Mouse (Mus musculus): ENCODE data around the gene Gm28308. TPM values are rescaled to one million over a fixed set of nuclear protein-coding genes. Genes with fewer than 3 reads are reported as not detected.
A peak's percentile ranks its signal among the peaks of the same experiment; 100 is the strongest.

Gene Gm28308
- polyA plus RNA-seq, 1 experiment from 2014 or later: not detected

GRCm38 (mm10) chr6:52247766-52248637 is 34.9 kb upstream of the Gm28308 start:
- H3K4me2 ChIP-seq (ENCODE audit: low read depth): peak overlapping the region; percentile 26
- no peaks in the 10 kb centered on the region for H3K9me3 ChIP-seq (ENCODE audit: control insufficient read depth, low read length)
- DNase-seq (ENCODE audit: low spot score) (peak; percentile 35), ATAC-seq (ENCODE audit: insufficient read depth, low FRiP score, low TSS enrichment) (no peak)
- H3K27me3 ChIP-seq (ENCODE audit: control insufficient read depth, insufficient read depth, low read length): peaks cover 97% of the 10 kb centered on the region
- WGBS: under 1% methylated on average over 23 of the region's 23 CpGs
- 0 out of 2 replicates have a peak, but pooled peaks cover 4% of the 10 kb centered on the region for H3K4me1 ChIP-seq (ENCODE audit: control insufficient read depth, insufficient read depth, low read length)
- 0 out of 2 replicates have a peak overlapping the region, but pooled peaks have one; percentile 3 for H3K27ac ChIP-seq (ENCODE audit: low read depth, low read length)
- H3K9ac ChIP-seq (ENCODE audit: low read length): peak overlapping the region; percentile 36; the same call in 1 of the 2 replicates
- peak overlapping the region; percentile 15 for H3K4me3 ChIP-seq (ENCODE audit: low read depth, low read length)
- no peaks in the 10 kb centered on the region for H3K36me3 ChIP-seq (ENCODE audit: control insufficient read depth, insufficient read depth, low read length)

- peak; percentile 28 for DNase-seq (ENCODE audit: low spot score)
- Histone ChIP-seq H3K9ac (ENCODE audit: low read length) (peak overlapping the region; percentile 60), H3K27me3 (ENCODE audit: control insufficient read depth, insufficient read depth, low read length) (peaks cover 97% of the 10 kb centered on the region)
Measured at GRCm38 (mm10) chr6:52246916-52247315, 33.8 kb upstream of the Gm28308 start.

GRCm38 (mm10) chr6:52246403-52246803 is 33.3 kb upstream of the Gm28308 start:
- 0 out of 2 replicates have a peak, but pooled peaks cover 4% of the 10 kb centered on the region for H3K4me1 ChIP-seq (ENCODE audit: control insufficient read depth, insufficient read depth, low read length)
- H3K9ac ChIP-seq (ENCODE audit: low read length): peak overlapping the region; percentile 60
- peak overlapping the region; percentile 47 for H3K4me2 ChIP-seq (ENCODE audit: low read depth)
- H3K4me3 ChIP-seq (ENCODE audit: low read depth, low read length): peak overlapping the region; percentile 40
- H3K27ac ChIP-seq (ENCODE audit: low read depth, low read length): peak overlapping the region; percentile 68; the same call in 1 of the 2 replicates
- ATAC-seq (ENCODE audit: insufficient read depth, low FRiP score, low TSS enrichment) (no peak), DNase-seq (ENCODE audit: low spot score) (peak; percentile 58)
- peaks cover 97% of the 10 kb centered on the region for H3K27me3 ChIP-seq (ENCODE audit: control insufficient read depth, insufficient read depth, low read length)
- WGBS: under 1% methylated on average over 26 of the region's 26 CpGs
- H3K9me3 ChIP-seq (ENCODE audit: control insufficient read depth, low read length): no peaks in the 10 kb centered on the region
- no peaks in the 10 kb centered on the region for H3K36me3 ChIP-seq (ENCODE audit: control insufficient read depth, insufficient read depth, low read length)

More at GRCm38 (mm10) chr6:52246916-52247315, 33.8 kb upstream of the Gm28308 start:
- Histone ChIP-seq H3K27ac (ENCODE audit: low read depth, low read length) (no peak overlapping the region), H3K4me1 (ENCODE audit: control insufficient read depth, insufficient read depth, low read length) (0 out of 2 replicates have a peak, but pooled peaks cover 4% of the 10 kb centered on the region), H3K4me3 (ENCODE audit: low read depth, low read length) (peak overlapping the region; percentile 40), H3K9me3 (ENCODE audit: control insufficient read depth, low read length) (no peaks in the 10 kb centered on the region), H3K4me2 (ENCODE audit: low read depth) (peak overlapping the region; percentile 47), H3K36me3 (ENCODE audit: control insufficient read depth, insufficient read depth, low read length) (no peaks in the 10 kb centered on the region)
- no peak for ATAC-seq (ENCODE audit: insufficient read depth, low FRiP score, low TSS enrichment)
- WGBS: 1% methylated on average over 3 of the region's 3 CpGs

GRCm38 (mm10) chr6:52245757-52246142 is 32.6 kb upstream of the Gm28308 start, which contains the start of gene Hoxa11:
Hoxa11 (minus strand) TSS chr6:52245810.
- Histone ChIP-seq H3K9me3 (ENCODE audit: control insufficient read depth, low read length) (no peaks in the 10 kb centered on the region), H3K4me1 (ENCODE audit: control insufficient read depth, insufficient read depth, low read length) (0 out of 2 replicates have a peak, but pooled peaks cover 4% of the 10 kb centered on the region), H3K36me3 (ENCODE audit: control insufficient read depth, insufficient read depth, low read length) (no peaks in the 10 kb centered on the region), H3K27me3 (ENCODE audit: control insufficient read depth, insufficient read depth, low read length) (peaks cover 97% of the 10 kb centered on the region), H3K4me2 (ENCODE audit: low read depth) (peak within 1 kb of the TSS; percentile 47), H3K27ac (ENCODE audit: low read depth, low read length) (peak within 1 kb of the TSS; percentile 68; the same call in 1 of the 2 replicates), H3K4me3 (ENCODE audit: low read depth, low read length) (peak within 1 kb of the TSS; percentile 40), H3K9ac (ENCODE audit: low read length) (peak within 1 kb of the TSS; percentile 60)
- WGBS: under 1% methylated on average over 20 of the region's 20 CpGs
- DNase-seq (ENCODE audit: low spot score): peak; percentile 42
- ATAC-seq (ENCODE audit: insufficient read depth, low FRiP score, low TSS enrichment): no peak

GRCm38 (mm10) chr6:52245040-52245756 is 32.1 kb upstream of the Gm28308 start:
- H3K4me2 ChIP-seq (ENCODE audit: low read depth): peak overlapping the region; percentile 47
- WGBS: under 1% methylated on average over 69 of the region's 71 CpGs
- DNase-seq (ENCODE audit: low spot score): peak; percentile 55

GRCm38 (mm10) chr6:52244471-52245039 is 31.4 kb upstream of the Gm28308 start:
- no peak for DNase-seq (ENCODE audit: low spot score)
- no peaks in the 10 kb centered on the region for H3K36me3 ChIP-seq (ENCODE audit: control insufficient read depth, insufficient read depth, low read length)
- peak overlapping the region; percentile 34; the same call in 1 of the 2 replicates for H3K27ac ChIP-seq (ENCODE audit: low read depth, low read length)
- H3K9me3 ChIP-seq (ENCODE audit: control insufficient read depth, low read length): no peaks in the 10 kb centered on the region
- WGBS: under 1% methylated on average over 23 of the region's 23 CpGs
- peak overlapping the region; percentile 40 for H3K4me3 ChIP-seq (ENCODE audit: low read depth, low read length)
- peak overlapping the region; percentile 47 for H3K4me2 ChIP-seq (ENCODE audit: low read depth)
- H3K4me1 ChIP-seq (ENCODE audit: control insufficient read depth, insufficient read depth, low read length): 0 out of 2 replicates have a peak, but pooled peaks cover 4% of the 10 kb centered on the region
- ATAC-seq (ENCODE audit: insufficient read depth, low FRiP score, low TSS enrichment): no peak
- peak overlapping the region; percentile 60 for H3K9ac ChIP-seq (ENCODE audit: low read length)
- peaks cover 97% of the 10 kb centered on the region for H3K27me3 ChIP-seq (ENCODE audit: control insufficient read depth, insufficient read depth, low read length)

More at GRCm38 (mm10) chr6:52245040-52245756, 32.1 kb upstream of the Gm28308 start:
- Histone ChIP-seq H3K36me3 (ENCODE audit: control insufficient read depth, insufficient read depth, low read length) (no peaks in the 10 kb centered on the region), H3K4me1 (ENCODE audit: control insufficient read depth, insufficient read depth, low read length) (0 out of 2 replicates have a peak, but pooled peaks cover 4% of the 10 kb centered on the region), H3K27me3 (ENCODE audit: control insufficient read depth, insufficient read depth, low read length) (peaks cover 97% of the 10 kb centered on the region), H3K4me3 (ENCODE audit: low read depth, low read length) (peak overlapping the region; percentile 40), H3K27ac (ENCODE audit: low read depth, low read length) (peak overlapping the region; percentile 34; the same call in 1 of the 2 replicates), H3K9me3 (ENCODE audit: control insufficient read depth, low read length) (no peaks in the 10 kb centered on the region), H3K9ac (ENCODE audit: low read length) (peak overlapping the region; percentile 60)
- no peak for ATAC-seq (ENCODE audit: insufficient read depth, low FRiP score, low TSS enrichment)

- peak overlapping the region; percentile 40 for H3K4me3 ChIP-seq (ENCODE audit: low read depth, low read length)
- 0 out of 2 replicates have a peak, but pooled peaks cover 4% of the 10 kb centered on the region for H3K4me1 ChIP-seq (ENCODE audit: control insufficient read depth, insufficient read depth, low read length)
- H3K9ac ChIP-seq (ENCODE audit: low read length): peak overlapping the region; percentile 60
- H3K27me3 ChIP-seq (ENCODE audit: control insufficient read depth, insufficient read depth, low read length): peaks cover 94% of the 10 kb centered on the region
- ATAC-seq (ENCODE audit: insufficient read depth, low FRiP score, low TSS enrichment) (no peak), DNase-seq (ENCODE audit: low spot score) (no peak)
- H3K36me3 ChIP-seq (ENCODE audit: control insufficient read depth, insufficient read depth, low read length): no peaks in the 10 kb centered on the region
- 0 out of 2 replicates have a peak overlapping the region, but pooled peaks have one; percentile 27 for H3K27ac ChIP-seq (ENCODE audit: low read depth, low read length)
- no peaks in the 10 kb centered on the region for H3K9me3 ChIP-seq (ENCODE audit: control insufficient read depth, low read length)
- WGBS: 0% methylated on average over 12 of the region's 12 CpGs
- H3K4me2 ChIP-seq (ENCODE audit: low read depth): peak overlapping the region; percentile 47
Measured at GRCm38 (mm10) chr6:52243681-52244121, 30.6 kb upstream of the Gm28308 start.

All from neural tube, embryonic 11.5 days (tissue).